Mouse (Mus musculus) thymus, adult 18-20 months (tissue): ENCODE measurements around the gene Pmvk.

Experiments
- DNase-seq, 2 experiments: peaks; one replicate each; pipeline ENCODE4 v3.0.0; 2022; ENCODE audit warnings: mixed read lengths in 2 of 2

Pmvk gene

DNA sequence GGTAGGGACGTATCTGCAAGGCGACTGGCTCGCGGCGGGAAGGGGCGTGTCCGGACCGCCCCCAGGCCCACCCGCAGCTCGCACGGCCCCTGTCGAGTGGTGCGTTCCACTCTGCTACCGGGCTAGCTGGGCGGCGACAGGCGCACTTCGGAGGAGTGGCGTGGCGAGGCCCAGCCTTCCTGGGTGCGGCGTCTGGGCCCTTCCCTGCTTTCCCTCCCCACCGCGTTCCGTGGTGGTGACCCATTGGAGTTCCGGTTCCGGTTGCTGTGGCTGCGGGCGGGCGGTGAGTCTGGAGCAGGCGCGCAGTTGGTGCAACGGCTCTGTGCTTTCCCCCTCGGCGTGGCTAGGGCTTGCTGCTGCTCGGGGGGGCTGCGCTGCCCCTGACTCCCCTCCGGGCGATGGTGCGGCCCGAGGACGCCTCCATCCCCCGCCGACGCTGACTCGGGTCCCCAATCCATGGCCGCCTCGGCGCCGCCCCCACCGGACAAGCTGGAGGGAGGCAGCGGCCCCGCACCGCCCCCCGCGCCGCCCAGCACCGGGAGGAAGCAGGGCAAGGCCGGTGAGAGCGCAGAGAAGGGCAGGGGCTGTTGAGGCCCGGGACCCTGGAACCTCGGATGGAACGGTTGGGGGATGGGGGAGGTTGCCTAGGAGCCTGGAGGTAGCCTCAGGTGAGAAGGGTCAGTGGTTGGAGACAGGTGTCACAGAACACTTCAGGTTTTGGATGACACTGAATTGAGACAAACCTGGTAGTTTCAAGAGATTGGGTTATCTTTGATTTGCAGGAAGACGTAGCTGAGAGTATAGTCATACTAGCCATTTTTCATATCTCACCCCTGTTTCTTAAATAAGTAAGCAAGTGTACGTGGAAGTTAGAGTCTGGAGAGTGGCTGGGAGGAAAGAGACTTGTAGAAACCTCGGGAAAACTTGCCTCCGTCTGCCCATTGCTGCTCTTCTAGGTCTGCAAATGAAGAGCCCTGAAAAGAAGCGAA lies 23.9 kb upstream of the Pmvk start, which contains the start of gene Pygo2:
Pygo2 (plus strand) TSS at position 44 of the 989 bp plus-strand sequence.
- DNase-seq = peak; percentile 90 to 91

DNA sequence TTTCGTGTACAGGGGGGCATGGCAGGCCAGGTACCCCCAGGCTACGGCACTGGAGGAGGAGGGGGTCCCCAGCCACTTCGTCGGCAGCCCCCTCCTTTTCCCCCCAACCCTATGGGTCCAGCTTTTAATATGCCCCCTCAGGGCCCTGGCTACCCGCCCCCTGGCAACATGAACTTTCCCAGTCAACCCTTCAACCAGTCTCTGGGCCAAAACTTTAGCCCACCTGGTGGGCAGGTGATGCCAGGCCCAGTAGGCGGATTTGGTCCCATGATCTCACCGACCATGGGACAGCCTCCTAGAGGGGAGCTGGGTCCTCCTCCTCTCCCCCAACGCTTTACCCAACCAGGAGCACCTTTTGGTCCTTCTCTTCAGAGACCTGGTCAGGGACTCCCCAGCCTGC lies 21.7 kb upstream of the Pmvk start:
- no peak for DNase-seq

DNA sequence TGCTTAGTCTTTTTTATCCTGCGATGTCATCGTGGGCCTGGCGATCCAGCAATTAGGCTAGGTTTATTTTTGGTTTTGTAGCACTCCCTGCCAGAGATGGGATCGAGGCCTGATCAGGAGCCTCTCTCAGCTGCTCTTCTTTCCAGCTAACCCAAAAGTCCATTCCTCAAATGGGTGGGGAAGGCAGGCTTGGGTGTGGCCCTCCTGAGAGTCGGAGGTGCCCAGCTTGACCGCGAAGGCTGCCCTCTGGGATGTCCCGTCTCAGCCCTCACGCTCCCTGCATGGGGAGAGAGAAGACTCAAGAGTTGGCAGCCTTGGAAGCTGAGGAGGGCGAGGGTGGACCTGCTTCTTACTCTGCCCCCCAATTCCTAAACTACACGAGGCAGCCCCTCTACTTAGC lies 19.8 kb upstream of the Pmvk start:
- DNase-seq = no peak

DNA sequence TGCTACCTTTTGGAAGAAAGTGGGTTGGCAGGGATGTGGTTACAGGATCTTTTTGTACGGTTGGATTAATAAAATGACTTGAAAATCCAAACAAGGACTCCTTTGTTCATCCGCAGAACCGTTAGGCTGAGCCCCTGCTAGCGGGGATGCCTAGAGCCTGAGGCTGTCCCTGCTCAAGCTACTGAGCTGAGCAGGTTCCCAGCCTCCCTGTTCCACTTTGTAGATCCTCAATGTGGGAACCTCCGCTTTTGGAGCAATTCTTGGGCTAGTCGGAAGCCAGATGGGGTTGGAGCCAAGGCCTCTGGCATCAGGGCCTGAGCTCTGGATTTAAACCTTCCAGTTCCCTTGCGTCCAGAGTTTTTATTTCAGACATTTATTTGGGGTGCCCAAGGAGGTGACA lies 19.3 kb upstream of the Pmvk start:
- DNase-seq = no peak

DNA sequence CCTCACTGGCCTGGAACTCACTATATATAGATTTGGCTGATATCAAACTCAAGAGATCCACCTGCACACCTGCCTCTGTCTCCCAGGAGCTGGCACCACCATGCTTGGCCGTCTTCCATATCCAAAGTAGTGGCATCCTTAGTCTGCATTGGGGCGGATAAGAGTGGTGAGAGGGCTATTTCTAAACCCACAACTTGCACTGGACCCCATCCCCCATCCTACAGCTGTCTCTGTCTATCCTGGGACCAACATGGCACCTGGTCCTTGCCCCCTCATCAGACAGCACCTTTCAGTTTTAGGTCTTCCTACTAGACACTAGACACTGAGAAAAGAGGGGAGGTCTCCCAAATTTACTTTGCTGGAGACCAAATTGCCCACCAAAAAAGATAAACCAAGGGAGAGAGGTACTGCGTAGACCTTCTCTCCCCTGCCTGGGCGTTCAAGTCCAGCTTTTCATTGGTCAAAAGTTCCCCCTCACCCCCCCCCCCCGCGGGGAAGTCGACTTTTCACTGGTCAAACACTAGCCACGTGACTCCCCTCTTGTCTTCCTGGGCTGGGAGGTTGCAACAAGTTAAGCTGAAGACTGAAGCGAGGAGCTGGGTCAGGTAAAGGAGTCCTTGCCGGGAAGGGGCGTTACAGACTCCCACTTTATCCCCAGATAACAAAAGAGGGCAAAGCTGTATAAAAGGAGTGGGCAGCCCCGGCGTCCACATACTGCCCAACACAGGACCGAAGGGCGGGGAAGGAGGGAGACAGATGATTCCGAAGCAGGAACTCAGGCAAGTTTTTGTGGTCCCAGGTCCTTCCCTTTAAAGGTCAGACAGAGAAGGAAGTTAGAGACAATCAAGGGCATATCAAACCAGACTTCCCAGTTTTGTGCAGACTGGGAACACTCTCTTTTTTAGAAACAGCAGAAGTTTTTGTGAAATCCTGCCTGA lies 17.9 kb upstream of the Pmvk start, which contains the start of gene Pbxip1:
Pbxip1 (plus strand) TSS at position 531 of the 938 bp plus-strand sequence.
- DNase-seq = peak in 1 of 2 experiments; percentile 65

DNA sequence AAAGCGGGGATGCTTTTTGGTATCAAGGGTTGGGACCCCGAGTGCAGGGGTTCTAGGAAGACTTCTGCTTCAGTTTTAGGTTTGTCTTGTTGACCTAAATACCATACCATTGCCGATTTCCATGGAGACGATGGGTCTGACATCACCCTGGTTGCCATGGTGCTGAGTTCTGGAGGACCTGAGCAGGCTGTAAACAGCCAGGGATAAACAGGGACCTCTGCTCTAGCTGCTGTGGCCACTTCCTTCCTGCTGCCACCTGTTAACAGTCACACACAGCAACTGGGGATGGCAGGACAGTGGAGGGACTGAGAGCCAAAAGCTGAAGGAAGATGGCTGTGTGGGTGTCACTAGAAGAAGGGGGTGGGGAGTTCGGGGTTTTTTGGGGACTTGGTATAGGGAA lies 17.1 kb upstream of the Pmvk start:
- peak in 1 of 2 experiments; percentile 48 for DNase-seq

DNA sequence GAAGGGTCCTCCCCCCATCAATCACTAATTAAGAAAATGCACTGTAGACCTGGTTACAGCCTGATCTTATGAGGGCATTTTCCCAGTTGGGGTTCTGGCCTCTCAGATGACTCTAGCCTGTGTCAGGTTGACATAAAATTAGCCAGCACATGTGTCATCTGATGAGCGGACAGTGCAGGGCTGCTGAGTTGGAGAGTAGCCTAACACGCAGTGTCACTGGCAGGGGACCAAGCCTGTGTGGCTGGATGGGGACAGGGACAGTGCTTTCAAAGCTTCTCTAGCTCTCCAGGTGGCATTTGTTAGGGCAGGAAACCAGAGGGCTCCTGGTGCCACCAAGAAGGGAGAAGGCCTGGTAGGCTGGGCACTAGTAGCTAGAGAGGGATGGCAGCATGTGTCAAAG lies 13.7 kb upstream of the Pmvk start:
- DNase-seq = no peak

DNA sequence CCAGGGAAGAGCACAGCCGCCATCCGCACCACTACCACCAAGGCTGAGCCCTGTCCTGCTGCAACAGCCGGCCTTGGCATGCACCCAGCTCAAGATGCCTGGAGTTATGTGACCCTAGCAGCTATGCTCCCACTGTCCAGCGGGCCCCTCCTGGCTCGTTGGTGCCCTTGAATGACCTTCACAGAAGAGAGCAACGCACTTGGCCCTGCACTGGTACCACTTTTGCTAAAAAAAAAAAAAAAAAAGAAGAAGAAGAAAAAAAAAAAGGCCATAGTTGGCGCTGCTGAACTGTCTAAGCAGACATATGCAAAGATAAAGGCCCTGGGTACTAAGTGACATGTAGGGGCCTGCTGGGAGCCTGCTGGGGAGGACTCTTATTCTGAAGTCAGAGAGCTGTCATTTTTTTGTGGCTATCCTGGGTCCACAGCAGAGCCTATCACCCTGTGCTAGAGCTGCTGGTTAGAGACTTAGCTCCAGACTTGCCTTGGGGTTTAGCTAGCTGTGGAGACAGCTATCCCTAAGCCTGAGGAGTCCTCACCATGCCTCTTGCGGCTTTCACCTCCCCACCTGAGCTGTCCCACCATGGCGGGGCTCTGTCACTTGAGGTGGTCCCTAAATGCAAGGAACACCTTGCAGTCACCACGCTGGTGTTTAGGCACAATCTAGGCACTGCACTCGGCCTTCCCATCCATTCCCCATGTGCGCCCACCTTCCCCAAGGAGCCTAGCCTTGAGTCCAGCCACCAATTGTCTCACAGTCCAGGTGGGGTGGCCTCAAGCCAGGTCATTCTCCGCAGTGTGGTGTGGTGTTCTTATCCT lies 5.4 kb upstream of the Pmvk start:
- DNase-seq = no peak

DNA sequence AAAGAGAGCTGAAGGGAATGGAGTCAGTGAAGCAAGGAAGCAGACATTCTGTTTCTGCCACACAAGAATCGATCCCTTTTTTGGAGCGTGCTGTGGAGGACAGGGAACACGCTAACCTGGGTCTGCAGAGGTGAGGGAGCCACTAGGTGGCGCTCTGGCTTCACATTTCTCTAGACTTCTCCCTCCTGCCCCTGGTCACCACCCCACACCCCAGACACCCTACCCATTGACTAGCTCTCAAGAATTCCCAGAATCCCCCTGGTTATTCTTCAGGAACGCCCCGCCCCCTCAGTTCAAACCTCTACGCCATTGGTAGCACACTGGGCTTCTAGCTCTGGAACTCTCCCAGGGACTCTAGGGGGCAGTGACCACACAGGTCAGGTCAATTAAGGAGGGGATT lies 4.8 kb upstream of the Pmvk start:
- DNase-seq = peak in 1 of 2 experiments; percentile 54

DNA sequence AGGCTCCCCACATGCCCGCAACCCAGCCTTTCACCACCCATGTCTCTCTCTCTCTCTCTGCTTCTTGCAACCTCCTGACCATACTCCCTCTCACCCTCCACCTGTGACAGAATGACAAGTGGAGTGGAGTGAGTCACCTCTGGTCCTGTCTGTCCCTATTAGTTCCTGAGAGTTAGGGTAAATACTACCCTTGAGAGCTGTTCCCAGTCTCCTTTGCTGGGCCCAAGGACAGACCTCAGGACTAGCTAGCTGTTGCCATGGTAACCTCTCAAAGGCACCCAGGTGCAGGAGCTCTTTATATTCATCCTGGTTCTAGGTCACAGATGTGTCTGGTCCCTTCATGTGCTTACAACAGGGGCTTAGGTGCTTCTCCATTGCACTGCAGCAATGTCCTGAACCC lies 2.4 kb upstream of the Pmvk start:
- DNase-seq = peak in 1 of 2 experiments; percentile 62

DNA sequence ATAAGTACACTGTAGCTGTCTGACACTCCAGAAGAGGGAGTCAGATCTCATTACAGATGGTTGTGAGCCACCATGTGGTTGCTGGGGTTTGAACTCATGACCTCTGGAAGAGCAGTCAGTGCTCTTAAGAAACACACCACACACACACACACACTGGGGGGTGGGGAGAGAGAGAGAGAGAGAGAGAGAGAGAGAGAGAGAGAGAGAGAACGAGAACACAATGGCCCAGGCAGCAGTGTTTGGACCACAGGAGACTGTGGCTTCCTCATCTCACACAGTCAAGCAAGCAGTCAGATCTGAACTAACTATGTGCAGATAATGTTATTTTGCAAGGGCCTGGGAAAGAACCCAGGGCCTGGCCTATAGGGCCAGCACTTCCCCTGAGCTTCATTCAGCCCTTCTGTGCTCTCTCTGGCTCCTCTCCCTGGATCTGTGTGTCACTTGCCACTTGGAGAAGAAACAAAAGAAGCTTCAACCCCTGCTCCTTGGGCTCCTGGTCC lies 1.5 kb downstream of the Pmvk start:
- no peak for DNase-seq

DNA sequence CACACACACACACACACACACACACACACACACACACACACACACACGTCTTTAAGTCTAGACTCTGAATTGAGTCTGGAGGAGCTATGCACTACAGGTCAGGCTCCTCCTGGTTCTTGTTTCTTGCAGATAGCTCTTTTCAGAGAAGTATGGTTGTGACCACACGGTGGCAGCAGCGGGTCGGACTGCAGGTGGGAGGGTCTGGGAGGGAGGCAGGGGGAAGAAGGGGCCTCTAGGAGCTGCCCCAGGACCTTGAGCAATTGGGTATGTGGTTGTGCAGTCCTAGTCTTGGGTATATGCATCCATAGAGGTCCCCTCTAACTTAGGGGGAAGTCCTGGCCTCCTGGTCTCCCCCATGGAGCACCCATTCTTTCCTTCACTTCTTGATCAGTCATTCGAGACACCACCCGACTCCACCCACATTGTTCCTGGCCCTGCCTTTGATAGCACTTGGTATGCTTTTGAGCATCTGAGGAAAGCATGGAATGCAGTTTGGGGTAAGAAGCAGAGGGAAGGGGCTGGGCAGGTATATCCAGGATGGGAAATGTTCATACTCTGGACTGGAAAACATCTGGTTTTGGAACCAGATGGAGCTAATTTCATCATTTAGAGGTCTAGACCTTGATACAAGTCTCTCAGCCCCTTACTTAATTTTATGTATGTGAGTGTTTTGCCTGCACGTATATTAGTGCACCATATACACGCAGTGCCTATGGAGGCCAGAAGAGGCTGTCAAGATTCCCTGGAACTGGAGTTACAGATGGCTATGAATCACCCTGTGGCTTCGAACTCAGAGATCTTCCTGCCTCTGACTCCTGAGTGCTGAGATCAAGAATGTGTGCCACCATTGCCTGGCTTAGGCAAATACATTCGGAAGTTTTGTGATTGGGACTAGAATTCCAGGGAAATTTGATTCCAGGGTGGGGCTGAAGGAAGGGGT lies 2.7 kb downstream of the Pmvk start:
- DNase-seq = peak; percentile 51 to 56

DNA sequence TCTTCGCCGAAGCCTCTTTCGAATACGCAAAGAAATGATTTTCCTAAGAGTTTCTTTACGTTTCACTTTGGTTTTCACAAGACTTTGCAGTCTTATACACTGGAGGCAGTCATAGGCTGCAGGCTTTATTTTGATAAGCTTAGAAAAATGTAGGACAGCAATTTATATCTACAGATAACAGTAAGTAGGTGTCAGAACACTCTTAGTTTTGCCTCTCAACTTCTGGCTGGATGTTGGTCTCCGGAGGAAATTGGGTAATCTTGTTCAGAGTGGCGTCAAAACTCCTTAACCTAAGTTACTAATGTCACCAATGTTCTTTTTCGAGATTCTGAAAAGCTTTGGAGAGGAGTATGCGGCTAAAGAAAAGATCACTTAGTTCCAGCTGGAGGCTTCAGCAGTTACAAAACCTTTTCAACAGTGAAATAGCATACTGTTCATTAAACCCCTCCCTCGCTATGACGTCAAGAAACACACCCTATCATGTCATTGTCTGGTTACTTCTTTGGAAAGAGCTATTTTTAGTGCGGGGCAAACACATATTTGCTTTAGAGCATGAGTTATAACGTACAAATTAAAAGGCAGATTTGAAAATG lies 4.1 kb downstream of the Pmvk start:
- peak in 1 of 2 experiments; percentile 31 for DNase-seq

DNA sequence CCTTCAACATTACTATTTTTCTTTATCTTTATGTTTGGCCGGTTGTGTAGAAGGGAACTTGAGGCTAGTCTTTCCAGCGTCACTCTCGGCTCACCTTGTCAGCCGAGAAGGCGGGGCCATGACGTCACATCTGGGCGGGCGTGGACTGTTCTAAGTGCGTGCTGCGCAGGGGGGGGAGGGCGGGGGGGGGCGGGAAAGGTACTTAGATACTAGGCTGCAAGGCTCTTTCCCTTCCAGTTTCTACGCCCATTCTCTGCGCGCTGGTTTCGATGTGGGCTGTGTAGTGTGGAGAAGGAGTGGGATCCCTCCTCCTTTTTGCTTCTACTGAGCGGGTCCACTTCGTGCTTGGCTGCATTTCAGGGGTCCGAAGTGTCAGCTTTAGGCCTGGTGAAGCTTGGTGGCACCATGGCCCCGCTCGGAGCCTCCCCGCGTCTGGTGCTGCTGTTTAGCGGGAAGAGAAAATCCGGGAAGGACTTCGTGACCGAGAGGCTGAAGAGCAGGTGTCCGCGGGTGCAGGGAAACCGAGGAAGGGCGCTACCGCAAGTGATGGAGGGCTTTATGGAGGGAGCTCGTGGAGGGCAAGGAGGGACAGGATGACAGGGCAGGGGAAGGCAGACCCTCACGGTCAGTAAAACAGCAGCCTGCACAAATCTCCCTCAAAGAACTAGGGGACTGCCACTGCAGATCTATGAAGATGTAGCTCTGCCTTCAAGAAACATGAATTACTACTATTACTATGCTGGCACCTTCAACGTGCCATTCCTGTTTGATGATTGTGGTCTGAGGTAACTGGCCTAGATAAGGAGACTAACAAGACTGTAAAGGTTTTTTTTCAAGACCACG lies 4.8 kb downstream of the Pmvk start:
- peak; percentile 76 to 82 for DNase-seq

DNA sequence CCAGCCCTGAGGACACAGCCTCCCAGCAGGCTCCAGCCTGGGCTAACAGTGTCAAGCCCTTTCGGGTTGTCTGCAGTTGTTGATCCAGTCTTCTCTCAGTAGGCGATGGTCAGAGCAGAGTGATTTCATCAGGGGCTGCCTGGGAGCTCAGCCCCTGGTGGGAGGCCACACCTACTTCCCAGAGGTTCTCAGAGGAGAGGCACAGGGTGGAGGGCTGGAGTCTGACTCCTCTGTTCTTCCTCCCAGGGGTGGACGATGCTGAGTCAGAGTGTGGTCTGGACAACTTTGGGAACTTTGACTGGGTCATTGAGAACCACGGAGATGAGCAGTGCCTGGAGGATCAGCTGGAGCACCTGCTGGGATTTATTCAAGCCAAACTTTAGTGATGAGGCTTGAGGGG lies 13.9 kb downstream of the Pmvk start:
- no peak for DNase-seq

DNA sequence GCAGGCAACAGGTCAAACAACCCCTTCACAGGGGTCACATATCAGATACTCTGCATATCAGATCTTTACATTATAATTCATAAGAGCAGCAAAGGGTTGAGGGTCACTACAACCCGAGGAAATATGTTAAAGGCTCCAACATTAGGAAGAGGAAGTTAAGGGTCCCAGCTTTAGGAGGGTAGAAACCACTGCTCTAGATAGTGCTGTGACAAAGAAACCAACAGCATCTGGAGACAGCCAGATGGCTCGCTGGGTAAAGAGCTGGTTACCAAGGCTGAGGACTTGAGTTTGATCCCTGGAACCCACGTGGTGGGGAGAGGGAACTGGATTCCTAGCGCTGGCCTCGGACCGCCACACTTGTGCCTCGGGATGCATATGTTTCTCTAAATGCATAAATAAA lies 17.9 kb downstream of the Pmvk start:
- no peak for DNase-seq

DNA sequence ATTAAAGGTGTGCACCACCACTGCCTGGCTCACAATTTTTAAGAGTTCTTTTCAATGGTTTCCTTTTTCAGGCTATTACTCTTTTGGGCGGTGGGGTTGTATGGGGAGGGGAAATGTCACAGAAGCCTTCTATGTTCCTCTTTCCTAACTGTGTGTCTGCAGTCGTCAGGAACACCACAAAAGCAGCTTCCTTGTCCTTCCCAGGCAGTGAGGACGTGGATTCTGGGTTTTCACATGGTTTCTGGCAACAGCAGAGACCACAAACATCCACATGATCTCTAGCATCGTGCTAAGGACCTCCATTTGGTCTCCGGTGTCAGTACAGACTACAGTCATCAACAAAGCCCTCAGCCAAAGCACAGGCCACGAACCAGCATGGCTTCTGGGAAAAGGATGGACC lies 19.5 kb downstream of the Pmvk start:
- no peak for DNase-seq

DNA sequence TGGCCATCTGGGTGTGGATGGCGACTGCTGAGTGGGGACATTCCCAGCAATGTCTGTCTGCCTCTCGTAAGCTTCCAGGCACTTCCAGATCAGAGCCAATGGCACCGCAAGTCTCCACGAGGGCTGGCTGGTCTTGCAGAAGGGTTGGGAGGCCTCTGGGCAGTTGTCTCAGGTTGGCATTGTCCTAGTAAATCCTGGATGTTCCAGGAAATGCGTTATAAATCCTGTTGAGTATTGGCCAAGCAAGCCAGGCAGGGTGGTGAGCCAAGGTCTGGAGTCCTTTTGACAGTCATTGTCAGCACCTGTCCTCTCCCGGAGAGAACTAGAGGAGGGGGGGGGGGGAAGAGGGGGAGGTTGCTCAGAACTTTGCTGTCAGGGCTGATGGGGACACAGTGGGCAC lies 24.7 kb downstream of the Pmvk start:
- DNase-seq = no peak

DNA sequence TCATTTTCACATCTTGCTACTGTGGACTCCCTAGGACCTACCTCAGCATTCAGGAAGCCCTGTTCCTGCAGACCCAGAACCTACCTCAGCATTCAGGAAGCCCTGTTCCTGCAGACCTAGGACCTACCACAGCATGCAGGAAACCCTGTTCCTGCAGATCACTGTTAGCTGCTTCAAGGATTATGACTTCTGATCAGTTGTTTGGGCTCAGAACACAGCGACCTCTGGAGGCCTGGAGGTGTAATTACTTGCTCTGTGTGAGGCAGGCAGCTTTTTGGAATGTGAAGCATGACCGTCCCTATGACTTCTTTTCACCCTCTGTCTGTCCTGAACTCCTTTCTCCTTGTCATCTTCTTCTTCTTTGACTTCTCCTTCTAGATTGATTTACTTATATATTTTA lies 27.1 kb downstream of the Pmvk start:
- peak in 1 of 2 experiments; percentile 24 for DNase-seq

DNA sequence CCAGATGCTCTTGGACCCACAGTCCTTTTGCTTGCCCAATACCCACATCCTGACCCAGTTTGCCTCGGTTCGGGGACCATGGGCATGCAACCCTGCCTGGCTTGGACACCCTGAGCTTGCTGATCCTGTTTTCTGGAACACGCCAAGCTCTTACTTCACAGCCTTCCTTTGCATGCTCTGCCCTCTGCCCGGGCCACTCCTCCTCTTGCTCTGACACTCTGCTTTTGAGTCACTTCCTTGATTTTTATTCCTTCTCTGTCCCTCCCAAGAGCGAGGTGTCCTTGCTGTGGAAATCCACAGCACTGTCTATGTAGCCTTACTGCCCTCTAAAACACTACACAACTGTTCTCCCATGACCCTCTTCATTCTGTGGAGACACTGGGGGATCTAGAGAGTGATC lies 27.9 kb downstream of the Pmvk start:
- no peak for DNase-seq
